Mouse (Mus musculus) liver, embryonic 14.5 days (tissue): ENCODE measurements around the gene Ppm1l. TPM values are rescaled to one million over a fixed set of nuclear protein-coding genes. Genes with fewer than 3 reads are reported as not detected.

Experiments used
- ATAC-seq: fragments of 200-750 bp; cut with Nextera tagmentation; 2 replicates; pipeline ENCODE4 v1.8.0; 2017; ENCODE audit warnings: moderate number of reproducible peaks, mild to moderate bottlenecking, moderate library complexity; ENCODE audit not compliant: insufficient read depth
- DNase-seq, 3 experiments: peaks; one replicate each; pipeline ENCODE4 v3.0.0-alpha.2; 2012 to 2013; ENCODE audit warnings: low read depth in 3 of 3, low spot score in 3 of 3
- H3K27ac ChIP-seq: fragments of 300-500 bp; sonication (generic); 2 replicates; pipeline ENCODE4 v1.5.1; 2014; ENCODE audit warnings: moderate library complexity, mild to moderate bottlenecking, control low read depth, inconsistent platforms
- H3K27me3 ChIP-seq: fragments of 300-500 bp; sonication (generic); 2 replicates; pipeline ENCODE4 v1.6.1; 2014; ENCODE audit warnings: mild to moderate bottlenecking, low read length, moderate library complexity; ENCODE audit not compliant: control insufficient read depth, insufficient read depth
- H3K36me3 ChIP-seq: fragments of 300-500 bp; sonication (generic); replicated peaks from 2 replicates; pipeline ENCODE4 v1.6.1; 2014; ENCODE audit warnings: low read depth; ENCODE audit not compliant: control insufficient read depth, insufficient read depth
- H3K4me1 ChIP-seq, 2 experiments: fragments of 200-500 bp in 1 of 2; fragments of 300-500 bp in 1 of 2; sonication (generic) in 1 of 2; replicated peaks; 2 replicates each; pipeline ENCODE4 v1.6.1; 2012 to 2014; ENCODE audit warnings: antibody characterized with exemption in 1 of 2, inconsistent platforms in 1 of 2, low read length in 1 of 2; ENCODE audit not compliant: control insufficient read depth in 2 of 2, insufficient read depth in 2 of 2
- H3K4me2 ChIP-seq: fragments of 300-500 bp; sonication (generic); 2 replicates; pipeline ENCODE4 v1.6.1; 2014; ENCODE audit warnings: low read depth, mild to moderate bottlenecking, control low read depth, moderate library complexity
- H3K4me3 ChIP-seq, 2 experiments: fragments of 200-500 bp in 1 of 2; fragments of 300-500 bp in 1 of 2; sonication (generic) in 1 of 2; 2 replicates each; pipeline ENCODE4 v1.5.1; 2012 to 2014; ENCODE audit warnings: low read depth in 2 of 2, low read length in 2 of 2, mild to moderate bottlenecking in 2 of 2, control low read depth in 1 of 2, inconsistent platforms in 1 of 2, moderate library complexity in 1 of 2; ENCODE audit not compliant: insufficient read depth in 1 of 2
- H3K9ac ChIP-seq: fragments of 300-500 bp; sonication (generic); replicated peaks from 2 replicates; pipeline ENCODE4 v1.6.1; 2014; ENCODE audit warnings: mild to moderate bottlenecking, control low read depth, moderate library complexity
- H3K9me3 ChIP-seq: fragments of 300-500 bp; sonication (generic); 2 replicates; pipeline ENCODE4 v1.6.1; 2016; ENCODE audit warnings: low read length, mixed read lengths; ENCODE audit not compliant: control insufficient read depth
- CTCF ChIP-seq: IDR thresholded peaks from 2 replicates; pipeline ENCODE4 v1.5.1; 2016; ENCODE audit warnings: antibody characterized with exemption, low read depth, control low read depth
- EP300 ChIP-seq: IDR thresholded peaks from 2 replicates; pipeline ENCODE4 v1.6.1; 2016; ENCODE audit warnings: antibody characterized with exemption, low read depth
- WGBS: fragments of 180-500 bp; shearing (Covaris S2); extraction: QIAGEN DNeasy Blood & Tissue Kit; methylation state at CpG from one replicate; pipeline ENCODE4 v1.1.7; 2014; ENCODE audit not compliant: insufficient replicate concordance; 5-methylcytosine and 5-hydroxymethylcytosine counted together
- polyA plus RNA-seq, 2 experiments: library from polyadenylated mRNA; depleted of rRNA in 1 of 2; stranded (reverse) in 1 of 2; unstranded in 1 of 2; fragments of >200 nt; fragmentation: Nextera tagmentation in 1 of 2; extraction: Ambion mirVana in 1 of 2; gene quantifications; 2 replicates each; pipeline versions ENCODE4 v1.2.1 to v1.2.3; 2012 to 2014

Ppm1l gene
- polyA plus RNA-seq, 2 experiments, result 2.4 to 3.7 TPM

DNA sequence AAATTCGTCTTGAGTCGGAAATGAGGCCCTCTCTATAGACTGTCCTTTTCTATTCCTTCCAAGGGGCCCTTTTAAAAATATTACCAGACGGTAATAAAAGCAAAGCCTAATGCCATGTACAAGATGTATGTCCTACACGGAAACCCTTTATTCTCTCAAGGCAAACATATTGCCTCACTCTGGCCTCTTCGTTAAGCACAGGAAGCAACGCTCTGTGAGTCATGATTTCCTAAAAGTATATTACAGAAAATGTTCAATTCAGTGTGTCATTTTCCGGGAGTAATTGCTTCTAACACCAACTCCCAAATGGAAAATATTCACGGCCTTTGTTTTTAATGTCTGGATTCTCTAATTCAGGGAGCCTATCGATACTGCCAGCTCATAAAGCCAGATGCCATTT lies 202.5 kb downstream of the Ppm1l start:
- no peaks in the 10 kb centered on the region for H3K4me1 ChIP-seq
- H3K9ac ChIP-seq, result no peak overlapping the region
- H3K36me3 ChIP-seq, result no peaks in the 10 kb centered on the region
- H3K9me3 ChIP-seq, result no peaks in the 10 kb centered on the region
- no peak overlapping the region for H3K27ac ChIP-seq
- ATAC-seq (no peak), DNase-seq (no peak)
- no peaks in the 10 kb centered on the region for H3K27me3 ChIP-seq
- TF ChIP-seq CTCF (no peak), EP300 (no peak)
- no peak overlapping the region for H3K4me2 ChIP-seq
- 84% methylated on average over 9 of the region's 9 CpGs for WGBS
- no peak overlapping the region for H3K4me3 ChIP-seq

- Histone ChIP-seq H3K27ac (no peak overlapping the region), H3K27me3 (no peaks in the 10 kb centered on the region), H3K36me3 (no peaks in the 10 kb centered on the region), H3K9ac (no peak overlapping the region), H3K4me1 (no peaks in the 10 kb centered on the region), H3K4me2 (no peak overlapping the region), H3K4me3 (no peak overlapping the region), H3K9me3 (no peaks in the 10 kb centered on the region)
- ATAC-seq (no peak), DNase-seq (no peak)
- WGBS, result 82% methylated on average over 21 of the region's 21 CpGs
- TF ChIP-seq CTCF (no peak), EP300 (no peak)
Measured at GRCm38 (mm10) chr3:69519789-69520558, 203.3 kb downstream of the Ppm1l start.

DNA sequence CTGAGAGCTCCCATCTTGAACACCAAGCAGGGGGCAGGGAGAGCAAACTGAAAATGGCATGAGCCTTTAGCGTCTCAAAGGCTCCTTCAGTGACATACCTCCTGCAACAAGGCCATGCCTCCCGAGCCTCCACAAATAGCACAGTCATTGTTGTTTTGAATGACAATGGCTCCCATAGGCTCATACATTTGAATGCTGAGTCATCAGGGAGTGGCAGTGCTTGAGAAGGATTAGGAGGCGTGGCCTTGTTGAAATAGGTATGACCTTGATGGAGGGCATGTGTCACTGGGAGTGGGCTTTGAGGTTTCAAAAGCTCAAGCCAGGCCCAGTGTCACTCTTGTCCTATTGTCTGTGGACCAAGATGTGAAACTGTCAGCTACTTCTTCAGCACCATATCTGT lies 205.6 kb downstream of the Ppm1l start:
- TF ChIP-seq CTCF, result no peak
- TF ChIP-seq EP300, result no peak
- WGBS, result 83% methylated on average over 3 of the region's 3 CpGs
- no peaks in the 10 kb centered on the region for H3K27me3 ChIP-seq
- ATAC-seq (no peak), DNase-seq (no peak)
- H3K36me3 ChIP-seq, result no peaks in the 10 kb centered on the region
- no peaks in the 10 kb centered on the region for H3K9me3 ChIP-seq
- H3K4me2 ChIP-seq, result no peak overlapping the region
- no peaks in the 10 kb centered on the region for H3K4me1 ChIP-seq
- H3K27ac ChIP-seq, result no peak overlapping the region
- H3K9ac ChIP-seq, result no peak overlapping the region
- H3K4me3 ChIP-seq, result no peak overlapping the region

DNA sequence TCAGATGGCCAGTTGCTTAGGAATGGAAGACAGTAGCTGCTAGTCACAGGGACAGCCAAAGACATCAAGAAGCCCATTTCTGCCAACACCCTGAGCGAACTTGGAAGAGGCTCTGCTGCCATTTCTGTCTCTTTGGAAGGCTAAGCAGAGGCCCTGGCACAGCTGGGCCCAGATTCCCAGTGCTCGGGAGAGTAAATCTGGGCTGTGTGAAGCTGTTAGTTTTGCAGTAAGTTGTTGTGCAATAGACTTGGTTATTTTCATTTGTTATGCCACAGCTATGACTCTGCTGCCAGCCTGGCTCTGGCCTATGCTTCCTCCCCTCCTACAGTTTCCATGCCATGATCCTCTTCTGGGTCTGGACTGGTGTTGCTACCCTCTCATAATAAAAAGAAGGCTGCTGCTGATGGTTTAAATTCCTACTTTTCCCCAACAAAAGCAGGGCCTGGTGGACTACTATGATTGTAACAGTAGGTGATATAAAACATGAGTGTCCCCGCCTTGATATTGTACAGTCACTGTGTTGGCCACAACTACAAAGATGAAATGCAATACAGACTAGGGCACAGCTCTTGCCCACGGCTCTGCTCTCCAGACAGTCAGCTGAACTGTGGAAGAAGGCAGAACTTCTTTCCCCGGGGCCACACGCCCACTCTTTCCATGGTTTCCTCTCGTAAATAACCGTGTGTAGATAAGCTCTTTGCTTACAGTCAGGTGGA lies 207.9 kb downstream of the Ppm1l start:
- Histone ChIP-seq H3K9ac (no peak overlapping the region), H3K27ac (no peak overlapping the region), H3K4me3 (no peak overlapping the region), H3K4me1 (no peaks in the 10 kb centered on the region), H3K4me2 (no peak overlapping the region), H3K9me3 (no peaks in the 10 kb centered on the region), H3K27me3 (no peaks in the 10 kb centered on the region), H3K36me3 (no peaks in the 10 kb centered on the region)
- 48% methylated on average over 8 of the region's 8 CpGs for WGBS
- DNase-seq (no peak), ATAC-seq (no peak)
- TF ChIP-seq CTCF (no peak), EP300 (no peak)

- H3K4me1 ChIP-seq, result no peaks in the 10 kb centered on the region
- ATAC-seq (no peak), DNase-seq (no peak)
- H3K9me3 ChIP-seq, result no peaks in the 10 kb centered on the region
- H3K9ac ChIP-seq, result no peak overlapping the region
- no peak overlapping the region for H3K4me2 ChIP-seq
- H3K27me3 ChIP-seq, result no peaks in the 10 kb centered on the region
- no peak overlapping the region for H3K4me3 ChIP-seq
- H3K36me3 ChIP-seq, result no peaks in the 10 kb centered on the region
- H3K27ac ChIP-seq, result no peak overlapping the region
- TF ChIP-seq CTCF (no peak), EP300 (no peak)
- 64% methylated on average over 8 of the region's 8 CpGs for WGBS
Measured at GRCm38 (mm10) chr3:69525072-69525529, 208.4 kb downstream of the Ppm1l start.
